Mouse (Mus musculus) neutrophil, adult 59 days (primary cell): Measurements from ENCODE around the gene Caps2. TPM values are rescaled to one million over a fixed set of nuclear protein-coding genes. Genes with fewer than 3 reads are reported as not detected.

Experiments used
- total RNA-seq, 2 experiments: library from RNA; stranded (reverse); gene quantifications; 1 replicate in 1 of 2; 2 replicates in 1 of 2; pipeline ENCODE4 v1.2.4; 2023

Caps2 gene
- total RNA-seq: not detected

GRCm38 (mm10) chr10:112163168-112163766, at the start of gene Caps2:
TSS of gene Caps2 (plus strand) at chr10:112163621.

GRCm38 (mm10) chr10:112159882-112160560, 3.4 kb upstream of the Caps2 start, which contains the start of gene Glipr1l3:
TSS of gene Glipr1l3 (minus strand) at chr10:112160327.

Other genes with a start within 250 kb of the Caps2 start
- gene Krr1, start 191.0 kb upstream of the Caps2 start, total RNA-seq: 10 to 100 TPM; 27.9 to 33.1 TPM
- gene Glipr1, start 161.0 kb upstream of the Caps2 start, total RNA-seq: 100 to 1,000 TPM; 227 to 232 TPM
- gene Glipr1l1, start 103.4 kb upstream of the Caps2 start, total RNA-seq: not detected
- gene Glipr1l2, start 80.3 kb upstream of the Caps2 start, total RNA-seq: not detected
- not detected for gene Glipr1l3, start 3.3 kb upstream of the Caps2 start, total RNA-seq
- gene Kcnc2, start 107.5 kb downstream of the Caps2 start, total RNA-seq: not detected